Mouse (Mus musculus): ENCODE measurements around the gene Psmg3. TPM values are rescaled to one million over a fixed set of nuclear protein-coding genes. Genes with fewer than 3 reads are reported as not detected.
A peak's percentile ranks its signal among the peaks of the same experiment; 100 is the strongest.

The Psmg3 gene
- polyA plus RNA-seq, 1 experiment from 2014 or later: 80.0 TPM

DNA sequence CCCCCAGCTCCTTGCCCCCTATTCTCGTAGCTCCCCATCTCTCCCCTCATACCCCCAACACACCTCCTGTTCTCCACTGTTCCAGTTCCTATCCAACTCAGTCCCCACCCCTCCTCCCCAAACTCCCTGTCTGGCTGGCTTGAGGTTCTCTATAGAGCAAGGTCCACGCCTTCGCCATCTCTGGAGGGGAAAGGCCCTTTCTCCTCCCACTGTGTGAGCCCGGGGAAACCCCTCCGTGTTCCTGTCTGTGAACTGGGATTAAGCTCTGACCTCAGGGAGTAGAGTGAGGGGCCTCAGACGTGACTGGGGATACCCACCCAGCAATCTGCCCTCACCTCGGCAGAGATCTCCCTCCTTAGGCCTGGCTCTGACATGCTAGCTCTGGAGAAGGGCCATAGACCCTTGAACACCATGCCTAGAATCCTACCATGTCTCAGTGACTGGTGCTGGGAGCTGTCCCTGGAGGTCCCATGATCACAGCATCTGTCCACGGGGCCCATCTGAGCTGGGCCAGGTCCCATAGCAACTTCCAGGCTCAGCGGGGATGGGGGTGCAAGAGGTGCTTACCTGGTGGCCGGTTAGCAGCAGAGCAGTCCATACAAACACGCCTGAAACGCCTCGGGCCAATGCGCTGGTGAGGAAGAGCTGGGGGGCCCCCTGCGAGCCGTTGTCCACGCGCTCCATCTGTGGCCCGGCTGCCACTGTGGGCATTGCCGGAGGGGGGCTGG is 14.1 kb downstream of the Psmg3 start:
- peak overlapping the region; percentile 53 for H3K4me2 ChIP-seq (replicated peaks)
- H3K27ac ChIP-seq: 0 out of 2 replicates have a peak overlapping the region, but pooled peaks have one; percentile 23
- no peaks in the 10 kb centered on the region for H3K36me3 ChIP-seq
- H3K4me1 ChIP-seq (replicated peaks): peaks cover 18% of the 10 kb centered on the region
- H3K27me3 ChIP-seq (replicated peaks): peaks cover 9% of the 10 kb centered on the region; the same call in 1 of the 2 replicates
- ATAC-seq: 0 out of 2 replicates have a peak, but pooled peaks have one; percentile 5
- H3K9me3 ChIP-seq: no peaks in the 10 kb centered on the region
- peak overlapping the region; percentile 26 for H3K9ac ChIP-seq
- peak overlapping the region; percentile 43; the same call in 1 of the 2 replicates for H3K4me3 ChIP-seq (replicated peaks)
- 57% methylated on average over 20 of the region's 20 CpGs for WGBS

- peaks cover 18% of the 10 kb centered on the region for H3K4me1 ChIP-seq (replicated peaks)
- WGBS: 74% methylated on average over 15 of the region's 15 CpGs
- no peaks in the 10 kb centered on the region for H3K9me3 ChIP-seq
- no peak overlapping the region for H3K9ac ChIP-seq
- H3K36me3 ChIP-seq: 0 out of 2 replicates have a peak, but pooled peaks cover 3% of the 10 kb centered on the region
- peak; percentile 10; the same call in 1 of the 2 replicates for ATAC-seq
- peak overlapping the region; percentile 53 for H3K4me2 ChIP-seq (replicated peaks)
- no peak overlapping the region for H3K4me3 ChIP-seq (replicated peaks)
- H3K27ac ChIP-seq: peak overlapping the region; percentile 22; the same call in 1 of the 2 replicates
- peaks cover 9% of the 10 kb centered on the region; the same call in 1 of the 2 replicates for H3K27me3 ChIP-seq (replicated peaks)
Observed at GRCm38 (mm10) chr5:139811677-139812397, 14.8 kb downstream of the Psmg3 start.

DNA sequence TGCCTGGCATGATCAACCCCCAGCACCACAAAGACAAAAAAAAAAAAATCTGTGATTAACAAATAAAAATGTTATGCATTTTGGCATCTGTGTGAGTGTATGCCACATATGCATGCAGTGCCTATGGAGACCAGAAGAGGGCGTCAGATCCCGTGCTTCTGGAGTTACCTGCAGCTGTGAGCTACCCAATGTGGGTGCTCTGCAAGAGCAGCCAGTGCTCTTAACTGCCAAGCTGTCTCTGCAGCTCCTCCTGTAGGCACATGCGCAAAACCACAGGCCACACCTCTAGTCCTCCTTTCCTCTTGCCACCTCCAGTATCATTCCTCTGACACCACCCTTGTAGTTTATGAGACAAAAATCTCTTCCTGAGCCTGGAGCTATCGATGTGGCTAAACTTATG is 17.3 kb downstream of the Psmg3 start:
- 61% methylated on average over 4 of the region's 4 CpGs for WGBS
- Histone ChIP-seq H3K9ac (no peak overlapping the region), H3K4me1 (replicated peaks) (peaks cover 19% of the 10 kb centered on the region; the same call in 1 of the 2 replicates), H3K27me3 (replicated peaks) (peaks cover 7% of the 10 kb centered on the region; the same call in 1 of the 2 replicates), H3K9me3 (no peaks in the 10 kb centered on the region), H3K4me2 (replicated peaks) (no peak overlapping the region), H3K27ac (no peak overlapping the region), H3K4me3 (replicated peaks) (no peak overlapping the region), H3K36me3 (0 out of 2 replicates have a peak, but pooled peaks cover 3% of the 10 kb centered on the region)
- no peak for ATAC-seq

GRCm38 (mm10) chr5:139805924-139806323 is 20.8 kb downstream of the Psmg3 start:
- Histone ChIP-seq H3K9me3 (no peaks in the 10 kb centered on the region), H3K4me3 (replicated peaks) (no peak overlapping the region), H3K36me3 (peaks cover 3% of the 10 kb centered on the region), H3K27ac (no peak overlapping the region), H3K4me2 (replicated peaks) (no peak overlapping the region), H3K9ac (no peak overlapping the region), H3K4me1 (replicated peaks) (peaks cover 21% of the 10 kb centered on the region), H3K27me3 (replicated peaks) (no peaks in the 10 kb centered on the region)
- 90% methylated on average over 8 of the region's 8 CpGs for WGBS
- ATAC-seq: no peak

DNA sequence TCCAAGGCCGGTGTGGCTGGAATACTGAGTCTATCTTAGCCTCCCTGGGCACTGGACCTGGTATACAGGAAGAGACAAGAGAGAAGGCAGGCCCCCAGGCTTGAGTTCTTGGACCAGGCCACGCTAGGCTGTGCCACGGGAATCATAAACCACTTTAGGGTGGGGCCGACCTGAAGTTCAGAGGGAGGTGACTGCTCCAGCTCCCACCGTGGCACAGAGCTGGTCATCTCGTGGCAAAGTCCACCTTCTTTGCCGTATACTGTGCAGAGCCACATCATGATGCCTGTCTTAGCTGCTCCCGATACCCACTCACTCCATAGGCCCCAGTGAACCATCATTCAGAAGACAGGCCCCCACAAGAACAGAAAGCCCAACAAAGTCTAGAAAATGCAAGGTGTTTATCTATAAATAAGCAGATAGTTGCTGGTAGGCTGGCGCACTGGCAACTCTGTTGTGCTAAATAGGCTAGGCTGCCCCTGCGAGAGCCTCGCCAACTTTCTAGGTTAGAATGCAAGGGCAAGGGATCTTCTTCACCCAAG is 22.0 kb downstream of the Psmg3 start:
- Histone ChIP-seq H3K9ac (no peak overlapping the region), H3K4me1 (replicated peaks) (peaks cover 21% of the 10 kb centered on the region), H3K27ac (peak overlapping the region; percentile 54), H3K27me3 (replicated peaks) (no peaks in the 10 kb centered on the region), H3K9me3 (no peaks in the 10 kb centered on the region), H3K4me3 (replicated peaks) (no peak overlapping the region), H3K36me3 (peaks cover 16% of the 10 kb centered on the region), H3K4me2 (replicated peaks) (no peak overlapping the region)
- WGBS: 77% methylated on average over 11 of the region's 11 CpGs
- peak; percentile 66 for ATAC-seq

DNA sequence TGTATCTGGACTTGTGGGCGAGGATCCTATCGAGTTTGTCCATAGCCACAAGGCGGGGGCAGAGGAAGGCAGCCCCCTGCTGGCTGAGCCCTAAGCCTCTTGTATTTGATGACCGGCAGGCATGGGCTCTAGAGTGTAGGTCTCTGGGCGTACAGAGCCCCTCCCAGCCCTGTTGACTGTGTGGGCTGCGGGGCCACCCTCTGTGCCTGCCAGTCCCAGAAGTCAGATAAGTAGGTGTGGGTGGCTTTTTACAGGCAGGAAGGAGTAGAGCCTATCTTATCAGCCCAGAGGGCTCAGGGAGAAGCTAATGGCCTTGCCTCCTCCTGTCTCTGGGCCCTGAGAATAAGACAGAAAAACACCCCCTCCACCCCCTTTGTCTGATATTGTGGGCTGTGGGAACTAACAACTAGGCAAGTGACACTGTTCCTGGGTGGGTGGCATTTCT is 22.6 kb downstream of the Psmg3 start:
- H3K4me1 ChIP-seq (replicated peaks): peaks cover 21% of the 10 kb centered on the region
- H3K27ac ChIP-seq: peak overlapping the region; percentile 54
- no peak overlapping the region for H3K9ac ChIP-seq
- no peaks in the 10 kb centered on the region for H3K9me3 ChIP-seq
- peaks cover 17% of the 10 kb centered on the region for H3K36me3 ChIP-seq
- peak; percentile 85 for ATAC-seq
- WGBS: 11% methylated on average over 6 of the region's 6 CpGs
- H3K27me3 ChIP-seq (replicated peaks): no peaks in the 10 kb centered on the region
- no peak overlapping the region for H3K4me3 ChIP-seq (replicated peaks)
- H3K4me2 ChIP-seq (replicated peaks): peak overlapping the region; percentile 32; the same call in 1 of the 2 replicates

DNA sequence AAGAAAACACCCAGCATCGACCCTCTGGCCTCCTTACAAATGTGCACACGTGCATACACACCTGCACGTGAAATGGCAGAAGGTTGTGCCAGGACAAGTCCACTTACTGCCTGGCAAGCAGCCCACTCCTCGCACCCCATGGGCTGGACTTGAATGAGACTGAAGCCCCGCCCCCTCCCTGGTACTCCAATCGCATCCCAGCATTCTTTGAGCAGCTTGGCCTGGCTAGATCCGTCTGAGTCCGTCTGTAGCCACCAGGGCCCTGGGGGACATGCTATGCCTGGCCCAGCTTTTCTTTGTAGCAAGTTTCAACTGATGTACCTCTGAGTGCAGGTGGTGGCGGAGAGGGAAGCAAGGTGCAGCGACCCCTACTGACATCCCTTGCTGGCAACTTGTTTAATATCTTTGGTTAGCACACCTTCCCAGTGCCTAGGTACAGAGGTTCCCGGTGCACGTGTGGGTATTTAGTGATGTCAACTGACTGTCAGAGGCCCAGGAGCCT is 23.0 kb downstream of the Psmg3 start:
- Histone ChIP-seq H3K9me3 (no peaks in the 10 kb centered on the region), H3K27ac (peak overlapping the region; percentile 54; the same call in 1 of the 2 replicates), H3K4me3 (replicated peaks) (no peak overlapping the region), H3K4me2 (replicated peaks) (peak overlapping the region; percentile 32), H3K27me3 (replicated peaks) (no peaks in the 10 kb centered on the region), H3K4me1 (replicated peaks) (peaks cover 21% of the 10 kb centered on the region), H3K9ac (no peak overlapping the region), H3K36me3 (peaks cover 17% of the 10 kb centered on the region)
- peak; percentile 63 for ATAC-seq
- WGBS: 11% methylated on average over 12 of the region's 12 CpGs

GRCm38 (mm10) chr5:139803165-139803564 is 23.5 kb downstream of the Psmg3 start:
- no peak overlapping the region for H3K9ac ChIP-seq
- 72% methylated on average over 8 of the region's 8 CpGs for WGBS
- H3K36me3 ChIP-seq: peaks cover 17% of the 10 kb centered on the region
- H3K27me3 ChIP-seq (replicated peaks): no peaks in the 10 kb centered on the region
- peaks cover 26% of the 10 kb centered on the region for H3K4me1 ChIP-seq (replicated peaks)
- peak; percentile 37; the same call in 1 of the 2 replicates for ATAC-seq
- no peak overlapping the region for H3K4me3 ChIP-seq (replicated peaks)
- no peak overlapping the region; the same call in 1 of the 2 replicates for H3K27ac ChIP-seq
- H3K9me3 ChIP-seq: no peaks in the 10 kb centered on the region
- H3K4me2 ChIP-seq (replicated peaks): no peak overlapping the region

- Histone ChIP-seq H3K4me2 (replicated peaks) (no peak overlapping the region), H3K9ac (no peak overlapping the region), H3K27me3 (replicated peaks) (no peaks in the 10 kb centered on the region), H3K27ac (no peak overlapping the region), H3K9me3 (no peaks in the 10 kb centered on the region), H3K36me3 (peaks cover 14% of the 10 kb centered on the region), H3K4me3 (replicated peaks) (no peak overlapping the region), H3K4me1 (replicated peaks) (peaks cover 39% of the 10 kb centered on the region)
- no peak for ATAC-seq
- 89% methylated on average over 10 of the region's 10 CpGs for WGBS
Observed at GRCm38 (mm10) chr5:139801880-139802279, 24.8 kb downstream of the Psmg3 start.

DNA sequence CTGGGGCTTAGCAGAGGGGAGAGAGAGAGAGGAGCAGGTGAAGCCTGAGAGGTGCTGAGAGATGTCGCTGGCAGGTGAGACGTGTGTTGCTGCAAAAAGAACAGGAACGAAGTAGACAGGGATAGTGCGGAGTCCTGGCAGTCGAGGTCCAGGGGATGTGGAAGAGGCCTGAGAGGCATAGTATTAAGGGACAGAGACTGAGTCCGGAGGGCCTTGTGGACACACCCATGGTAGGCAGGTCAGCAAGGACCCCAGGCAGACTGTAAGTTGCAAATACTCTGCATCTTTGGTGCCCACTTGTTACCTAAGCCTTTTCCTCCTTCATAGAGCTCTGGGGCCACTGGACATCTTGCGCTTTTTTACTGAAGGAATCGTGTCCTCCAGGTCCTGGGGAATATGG is 25.5 kb downstream of the Psmg3 start:
- no peak for ATAC-seq
- WGBS: 89% methylated on average over 8 of the region's 8 CpGs

DNA sequence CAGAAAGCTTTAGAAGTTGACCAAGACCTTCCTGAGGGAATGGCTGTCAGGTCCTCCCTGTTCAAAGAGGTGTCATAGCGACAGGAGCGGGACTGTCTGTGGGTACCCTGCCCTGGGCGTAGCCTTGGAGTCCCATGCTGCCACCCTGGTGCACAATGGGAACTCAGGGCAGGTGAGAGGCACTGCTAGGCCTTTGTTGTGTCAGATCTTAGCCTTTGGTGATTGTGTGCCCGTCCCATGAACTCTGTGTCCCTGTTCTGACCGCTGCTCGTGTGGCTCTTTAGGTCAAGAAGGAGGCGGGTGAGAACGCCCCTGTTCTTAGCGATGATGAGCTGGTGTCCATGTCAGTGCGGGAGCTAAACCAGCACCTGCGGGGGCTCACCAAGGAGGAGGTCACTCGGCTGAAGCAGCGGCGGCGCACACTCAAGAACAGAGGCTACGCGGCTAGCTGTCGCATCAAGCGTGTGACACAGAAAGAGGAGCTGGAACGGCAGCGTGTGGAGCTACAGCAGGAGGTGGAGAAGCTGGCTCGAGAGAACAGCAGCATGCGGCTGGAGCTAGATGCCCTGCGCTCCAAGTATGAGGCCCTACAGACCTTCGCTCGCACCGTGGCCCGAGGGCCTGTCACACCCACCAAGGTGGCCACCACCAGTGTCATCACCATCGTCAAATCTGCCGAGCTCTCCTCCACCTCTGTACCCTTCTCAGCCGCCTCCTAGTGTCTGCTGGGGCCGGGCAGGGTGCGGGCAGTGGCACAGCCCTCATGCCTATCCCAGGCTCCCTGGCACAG is 26.7 kb downstream of the Psmg3 start:
- no peaks in the 10 kb centered on the region for H3K27me3 ChIP-seq (replicated peaks)
- H3K4me1 ChIP-seq (replicated peaks): peaks cover 57% of the 10 kb centered on the region
- H3K9ac ChIP-seq: no peak overlapping the region
- H3K27ac ChIP-seq: no peak overlapping the region
- peaks cover 14% of the 10 kb centered on the region for H3K36me3 ChIP-seq
- H3K9me3 ChIP-seq: no peaks in the 10 kb centered on the region
- no peak overlapping the region for H3K4me2 ChIP-seq (replicated peaks)
- H3K4me3 ChIP-seq (replicated peaks): no peak overlapping the region
- 94% methylated on average over 33 of the region's 33 CpGs for WGBS
- ATAC-seq: no peak

More for the DNA sequence above, 25.5 kb downstream of the Psmg3 start:
- no peaks in the 10 kb centered on the region for H3K9me3 ChIP-seq
- H3K36me3 ChIP-seq: peaks cover 14% of the 10 kb centered on the region
- H3K4me1 ChIP-seq (replicated peaks): peaks cover 45% of the 10 kb centered on the region
- H3K27me3 ChIP-seq (replicated peaks): no peaks in the 10 kb centered on the region
- H3K27ac ChIP-seq: no peak overlapping the region
- H3K9ac ChIP-seq: no peak overlapping the region
- H3K4me3 ChIP-seq (replicated peaks): no peak overlapping the region
- H3K4me2 ChIP-seq (replicated peaks): no peak overlapping the region

Data from intestine, embryonic 15.5 days (tissue).